Mouse (Mus musculus): ENCODE measurements around the gene Pomt2.

Pomt2 gene

DNA sequence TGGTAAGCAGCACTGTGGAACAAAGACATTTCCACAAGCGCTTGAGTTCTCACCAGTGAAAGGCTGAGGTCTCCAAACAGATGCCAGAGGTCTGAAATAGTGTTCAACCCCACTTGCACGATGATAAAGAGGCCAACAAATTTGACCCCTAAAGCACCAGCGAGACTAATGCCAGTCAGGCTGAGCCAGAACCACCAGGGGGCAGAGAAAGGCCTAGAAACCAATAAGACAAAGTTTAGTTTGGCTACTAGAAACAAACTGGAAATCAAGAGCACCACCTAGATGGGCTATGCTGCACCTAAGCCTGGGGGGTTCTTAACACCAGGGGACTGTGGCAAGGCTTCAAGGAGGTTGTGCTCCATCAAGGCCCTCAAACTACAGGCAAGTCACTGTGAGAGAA is 16.1 kb downstream of the Pomt2 start:
- in situ Hi-C loops (cut with MboI; ENCODE audit: unreplicated experiment in 2 of 2) = loop anchor here in 1 of 2 experiments (5.0 kb wide), 1 partner anchor 206 kb away; no protein-coding TSS in a partner anchor

DNA sequence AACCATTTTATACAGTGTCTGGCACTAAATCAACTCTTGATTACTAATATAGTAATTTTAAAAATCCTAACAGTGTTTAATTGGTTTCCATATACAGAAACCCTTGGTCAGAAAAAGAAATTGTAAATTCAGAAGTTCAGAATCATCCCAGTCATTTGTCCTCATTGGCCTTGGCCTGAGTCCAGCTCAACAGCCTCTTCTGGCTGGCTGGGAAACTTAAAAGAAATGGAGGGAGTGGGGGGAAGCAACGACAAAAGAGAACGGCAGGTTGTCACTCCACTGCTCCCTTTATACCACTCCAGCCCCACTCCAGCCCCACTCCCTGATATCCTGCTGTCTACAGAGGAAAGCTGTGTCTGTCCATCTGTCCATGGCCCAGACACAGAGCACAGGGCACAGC is 16.6 kb downstream of the Pomt2 start:
- in situ Hi-C loops (cut with MboI; ENCODE audit: unreplicated experiment in 2 of 2) = loop anchor here in 1 of 2 experiments (5.0 kb wide), 1 partner anchor 206 kb away; no protein-coding TSS in a partner anchor

DNA sequence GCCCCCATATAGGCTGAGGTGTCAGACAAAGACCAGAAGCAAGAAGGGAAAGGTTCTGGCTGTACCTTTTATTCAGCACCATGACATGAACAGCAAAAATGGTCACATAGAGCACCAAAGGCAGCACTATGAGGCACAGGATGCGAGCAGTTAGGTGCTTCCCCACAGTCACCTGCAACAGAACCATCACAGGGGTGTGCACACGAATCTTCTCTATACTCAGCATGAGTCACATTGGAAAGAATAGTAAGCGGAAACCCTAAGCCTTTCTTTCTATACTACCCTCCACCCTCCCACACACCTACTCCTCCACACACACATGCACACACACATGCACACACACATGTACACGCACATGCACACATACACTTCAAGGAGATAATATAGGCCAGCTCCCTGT is 17.5 kb downstream of the Pomt2 start:
- in situ Hi-C loops (cut with MboI; ENCODE audit: unreplicated experiment in 2 of 2) = loop anchor here in 1 of 2 experiments (5.0 kb wide), 1 partner anchor 207 kb away; no protein-coding TSS in a partner anchor

DNA sequence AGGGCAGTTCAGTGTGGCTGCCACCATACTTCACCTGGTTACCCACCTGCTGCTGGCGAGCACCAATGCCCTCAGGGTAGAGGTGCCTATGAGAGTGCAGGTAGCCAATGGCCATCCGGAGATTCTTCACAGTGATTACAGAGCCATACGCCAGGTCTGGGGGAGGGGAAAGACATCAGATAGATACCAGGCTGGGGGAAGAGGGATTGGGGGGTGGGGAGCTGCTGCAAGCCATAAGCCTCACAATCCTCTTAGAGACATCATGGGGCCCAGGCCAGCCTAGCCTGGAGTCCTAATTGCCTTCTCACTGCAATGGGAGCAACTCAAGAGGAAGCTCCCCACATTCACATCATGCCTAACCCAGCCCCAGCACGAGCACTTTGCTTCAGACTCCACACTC is 20.5 kb downstream of the Pomt2 start:
- in situ Hi-C loops (cut with MboI; ENCODE audit: unreplicated experiment in 2 of 2) = loop anchor here in 1 of 2 experiments (5.0 kb wide), 1 partner anchor 205 kb away; no protein-coding TSS in a partner anchor

DNA sequence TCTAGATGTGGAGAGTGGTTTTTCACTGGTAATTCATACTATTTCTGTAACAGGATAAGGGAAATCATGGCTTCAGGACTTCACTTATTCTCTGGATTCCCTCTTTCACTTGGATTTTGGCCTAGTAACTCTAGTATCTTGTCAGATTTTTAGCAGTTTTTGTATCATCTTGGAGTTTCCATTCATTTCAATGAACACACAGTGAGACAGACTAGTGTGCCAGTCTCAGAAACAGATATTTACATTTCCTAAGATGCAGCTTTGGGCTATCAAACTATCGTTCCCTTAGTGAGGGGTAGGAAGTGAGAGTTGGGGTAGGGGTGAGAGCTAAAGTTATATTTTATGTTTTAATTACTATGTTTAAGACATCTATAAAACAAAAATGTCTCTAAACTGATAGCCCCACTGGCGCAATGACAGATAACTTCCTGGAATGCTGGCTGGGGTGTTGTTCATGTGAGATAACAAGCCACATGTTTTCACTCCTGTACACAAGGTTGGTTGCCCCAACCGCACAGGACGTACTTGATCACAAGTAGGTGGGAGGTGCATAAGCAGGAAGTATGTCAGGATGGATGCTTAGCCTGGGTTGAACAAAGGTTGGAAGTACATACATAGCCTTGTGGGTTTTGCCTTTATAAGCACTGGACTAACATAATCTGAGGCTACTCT is 25.7 kb downstream of the Pomt2 start:
- in situ Hi-C loops (cut with MboI; ENCODE audit: unreplicated experiment in 2 of 2) = no loop called here

DNA sequence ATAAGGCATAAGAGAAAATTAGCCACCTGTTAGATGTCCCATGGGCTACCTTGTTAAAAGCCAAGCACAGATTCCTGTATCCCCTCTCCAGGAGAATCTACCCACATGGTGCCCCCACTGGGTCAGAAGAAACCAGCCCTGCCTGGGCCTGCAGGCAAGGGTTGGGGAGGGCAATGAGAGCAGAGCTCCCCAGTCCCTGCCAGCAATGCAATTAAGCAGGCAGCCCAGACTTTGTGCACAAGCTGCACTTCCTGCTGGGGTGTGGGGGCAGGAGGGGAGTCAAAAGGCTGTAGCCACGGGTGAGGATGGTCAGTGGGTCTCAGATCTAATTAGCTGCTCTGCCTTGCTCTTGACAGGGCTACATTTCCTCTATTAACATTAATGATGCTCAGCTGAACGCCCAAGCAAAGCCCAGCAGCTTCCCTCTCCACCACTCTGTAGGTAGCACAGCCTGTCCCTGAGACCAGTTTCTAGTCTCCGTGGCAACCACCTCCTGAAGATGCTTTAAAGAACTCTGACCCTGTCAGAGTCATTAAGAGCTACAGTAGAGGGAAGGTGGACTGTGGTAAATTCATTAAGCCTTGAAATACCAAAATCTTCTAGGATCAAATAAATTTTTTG is 40.3 kb downstream of the Pomt2 start:
- in situ Hi-C loops (cut with MboI; ENCODE audit: unreplicated experiment in 2 of 2) = no loop called here

DNA sequence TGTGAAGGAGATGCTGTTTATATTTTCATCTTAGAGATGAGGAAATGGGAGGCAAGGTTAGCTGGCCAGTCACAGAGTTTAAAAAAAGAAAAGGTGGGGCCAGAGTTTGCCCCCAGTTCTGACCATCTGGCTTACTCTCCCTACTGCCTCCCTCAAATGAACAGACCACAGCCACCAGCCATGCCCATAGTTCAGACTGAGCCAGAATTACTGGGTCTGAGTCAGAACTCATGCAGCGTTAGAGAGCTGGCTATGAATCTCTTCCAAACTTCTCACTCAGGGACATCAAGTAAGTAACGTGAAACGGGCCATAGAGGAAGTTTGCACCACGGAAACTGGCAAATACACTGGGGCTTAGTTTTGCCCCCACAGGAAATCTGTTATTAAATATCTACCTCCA is 43.0 kb downstream of the Pomt2 start:
- in situ Hi-C loops (cut with MboI; ENCODE audit: unreplicated experiment in 2 of 2) = no loop called here

DNA sequence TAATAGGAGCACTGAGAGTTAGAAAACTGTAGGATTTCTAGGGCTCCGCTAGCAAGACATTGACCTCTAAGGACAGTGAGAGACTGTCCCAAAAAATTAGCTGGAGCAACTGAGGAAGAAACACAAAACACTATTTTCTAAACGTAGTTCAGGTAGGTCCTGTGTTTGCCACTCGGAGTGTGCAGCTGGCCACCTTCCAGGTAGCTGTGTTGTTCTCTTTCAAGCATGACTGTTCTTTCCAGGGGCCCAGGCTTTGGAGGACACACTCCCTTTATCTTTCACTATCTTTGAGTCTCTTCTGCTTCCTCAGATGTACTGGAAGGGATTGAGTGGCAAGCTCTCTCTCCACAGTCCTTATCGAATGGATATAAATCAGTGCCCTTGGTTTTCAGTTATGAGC is 44.3 kb downstream of the Pomt2 start:
- in situ Hi-C loops (cut with MboI; ENCODE audit: unreplicated experiment in 2 of 2) = no loop called here

DNA sequence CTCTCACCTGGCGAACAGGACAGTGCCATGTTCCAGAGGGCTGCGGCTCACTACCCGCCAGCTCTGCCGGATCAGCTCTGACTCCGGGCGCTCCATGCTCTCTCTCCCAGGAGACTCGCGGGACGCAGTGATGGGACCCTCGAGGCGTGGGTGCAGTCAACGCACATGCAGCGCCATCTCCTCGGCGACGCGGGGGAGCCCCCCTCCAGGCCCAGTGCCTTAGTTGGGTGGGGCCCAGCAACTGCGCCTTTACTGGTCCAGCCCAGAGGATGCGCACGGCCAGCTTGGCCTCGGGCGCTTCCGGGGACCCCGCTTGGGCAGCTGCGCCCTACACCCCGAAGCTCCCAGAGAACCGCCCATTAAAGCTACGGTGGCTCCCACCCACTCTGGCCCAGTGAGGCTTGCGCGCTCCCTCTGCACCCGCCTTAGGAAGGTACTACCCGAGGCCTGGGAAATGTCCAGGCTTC is 45.6 kb downstream of the Pomt2 start, which contains the start of gene Ngb:
Gene Ngb (minus strand): TSS at position 375 of the 467 bp plus-strand sequence.
- in situ Hi-C loops (cut with MboI; ENCODE audit: unreplicated experiment in 2 of 2) = no loop called here

DNA sequence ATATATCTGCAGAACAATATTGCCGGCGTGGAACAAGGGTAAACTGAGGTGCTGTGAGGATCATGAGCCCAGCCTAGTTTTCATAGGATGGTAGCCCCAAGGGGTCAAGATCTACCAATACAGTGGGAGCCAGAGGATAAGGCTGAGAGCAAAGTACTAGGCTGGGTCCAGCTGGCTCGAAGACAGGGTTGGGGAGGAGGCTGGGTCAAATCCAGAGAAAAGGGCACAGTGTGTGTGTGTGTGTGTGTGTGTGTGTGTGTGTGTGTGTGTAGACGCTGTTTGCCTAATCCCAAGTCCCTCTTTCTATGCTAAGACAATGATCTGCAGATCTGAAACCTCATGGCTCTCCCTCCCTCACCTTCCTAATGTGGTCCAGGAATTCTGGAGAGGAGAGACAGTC is 47.4 kb downstream of the Pomt2 start:
- in situ Hi-C loops (cut with MboI; ENCODE audit: unreplicated experiment in 2 of 2) = no loop called here

DNA sequence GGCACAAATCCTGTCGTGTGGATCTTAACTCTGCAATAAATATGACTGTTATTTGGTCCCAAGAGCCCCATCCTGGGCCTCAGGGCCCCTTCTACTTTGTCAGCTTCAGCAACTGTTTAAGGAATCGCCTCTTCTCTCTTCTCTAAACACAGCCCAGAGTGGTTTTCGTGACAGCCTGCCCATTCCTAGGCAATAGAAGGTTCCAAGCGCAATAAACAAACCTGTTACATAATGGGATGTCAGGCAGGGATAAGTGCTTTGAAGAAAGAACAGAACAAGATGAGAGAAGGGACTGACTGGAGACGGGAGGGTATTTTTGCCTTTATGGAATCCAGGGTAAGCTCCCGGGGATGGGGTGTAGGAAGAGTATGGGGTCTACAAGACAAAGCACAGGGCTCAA is 54.1 kb downstream of the Pomt2 start:
- in situ Hi-C loops (cut with MboI; ENCODE audit: unreplicated experiment in 2 of 2) = no loop called here

DNA sequence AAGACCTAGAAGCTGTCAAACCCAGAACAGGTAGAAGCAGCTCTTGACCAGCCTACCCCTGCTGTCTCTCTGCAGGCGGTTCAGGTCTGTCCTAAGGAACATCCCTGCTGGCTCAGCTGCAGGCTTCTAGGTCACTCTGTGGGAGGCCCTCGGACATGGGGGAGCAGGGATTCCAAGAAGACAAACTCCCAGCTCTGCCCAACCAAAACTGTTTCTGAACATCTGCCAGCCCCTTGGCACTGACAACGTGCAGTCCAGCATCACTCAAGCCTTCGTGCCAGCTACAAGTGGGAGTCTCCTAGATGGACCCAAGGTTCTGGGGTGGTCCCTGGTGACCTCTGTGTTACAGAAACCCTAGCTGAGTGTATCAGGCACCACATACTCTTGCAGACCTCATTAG is 54.5 kb downstream of the Pomt2 start:
- in situ Hi-C loops (cut with MboI; ENCODE audit: unreplicated experiment in 2 of 2) = no loop called here

DNA sequence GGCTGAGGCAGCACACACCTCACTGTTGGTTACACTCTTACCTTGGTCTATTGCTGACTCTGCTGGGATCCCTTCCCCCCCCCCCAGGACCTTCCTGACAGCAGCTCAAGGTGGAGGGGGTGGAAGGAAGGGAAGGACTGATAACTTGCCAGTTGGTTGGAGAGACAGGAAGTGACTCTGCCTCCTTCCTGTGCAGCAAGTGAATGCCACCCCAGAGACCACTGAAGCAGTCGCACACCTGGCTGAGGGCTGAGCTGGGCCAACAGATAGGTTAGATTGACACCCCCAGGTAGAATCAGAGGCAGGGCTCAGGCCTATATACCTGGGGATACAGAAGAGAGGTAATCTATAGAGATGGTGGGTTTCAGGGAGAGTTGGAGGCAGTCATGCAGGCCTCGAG is 55.9 kb downstream of the Pomt2 start:
- in situ Hi-C loops (cut with MboI; ENCODE audit: unreplicated experiment in 2 of 2) = no loop called here

DNA sequence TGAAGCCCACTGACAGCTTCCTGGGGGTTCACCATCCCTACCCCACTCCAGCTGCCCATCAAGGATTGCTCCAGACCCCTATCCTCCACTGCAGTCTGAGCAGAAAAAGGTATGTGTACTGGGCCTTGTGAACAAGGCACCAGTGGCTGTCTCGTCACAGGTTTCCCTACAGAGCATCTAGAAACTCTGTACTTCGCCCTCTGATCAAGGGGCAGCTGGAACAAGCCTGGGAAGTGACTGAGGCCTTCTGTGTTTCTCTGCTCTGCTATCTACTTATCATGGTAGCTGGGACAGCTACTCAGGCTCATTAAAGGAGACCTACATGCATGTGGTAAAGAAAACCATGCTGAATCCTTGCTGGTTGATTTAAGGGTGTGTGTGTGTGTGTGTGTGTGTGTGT is 58.1 kb downstream of the Pomt2 start:
- in situ Hi-C loops (cut with MboI; ENCODE audit: unreplicated experiment in 2 of 2) = no loop called here

DNA sequence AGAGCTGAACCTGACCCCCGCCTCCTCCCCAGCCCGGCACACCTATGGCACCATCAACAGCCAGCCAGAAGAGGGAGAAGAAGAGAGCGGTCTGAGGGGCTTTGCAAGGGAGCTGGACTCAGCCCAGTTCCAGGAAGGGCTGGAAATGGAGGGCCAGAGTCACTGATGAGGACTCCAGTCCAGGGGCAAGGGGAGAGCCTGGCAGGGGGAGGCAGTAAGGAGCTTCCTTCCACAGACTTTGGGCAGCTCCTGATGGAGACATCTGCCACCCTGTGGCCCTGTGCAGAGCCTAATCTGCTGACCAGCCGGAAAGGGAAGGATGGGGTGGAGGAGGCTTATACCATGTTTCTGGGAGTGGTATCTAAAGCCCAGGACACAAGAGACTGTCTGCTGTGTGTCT is 58.5 kb downstream of the Pomt2 start:
- in situ Hi-C loops (cut with MboI; ENCODE audit: unreplicated experiment in 2 of 2) = no loop called here

DNA sequence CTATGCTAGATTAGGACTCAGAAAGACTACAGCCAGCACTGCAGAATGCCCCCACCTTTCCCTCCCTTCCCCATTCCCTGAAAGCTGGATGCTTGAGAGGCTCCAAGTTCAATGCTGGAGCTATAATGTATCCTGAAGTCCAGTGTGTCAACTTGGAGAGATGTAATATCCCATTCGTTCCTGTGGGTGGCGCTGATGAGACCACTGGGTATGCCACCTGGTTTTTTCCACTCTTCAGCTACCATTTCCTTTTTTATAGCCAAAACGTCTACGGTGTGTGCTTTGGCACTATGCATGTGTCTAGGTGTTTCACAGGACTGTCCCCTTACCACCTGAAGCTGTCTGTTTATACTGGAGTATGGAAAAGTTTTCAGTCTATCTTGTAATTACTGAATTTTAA is 59.4 kb downstream of the Pomt2 start:
- in situ Hi-C loops (cut with MboI; ENCODE audit: unreplicated experiment in 2 of 2) = no loop called here

DNA sequence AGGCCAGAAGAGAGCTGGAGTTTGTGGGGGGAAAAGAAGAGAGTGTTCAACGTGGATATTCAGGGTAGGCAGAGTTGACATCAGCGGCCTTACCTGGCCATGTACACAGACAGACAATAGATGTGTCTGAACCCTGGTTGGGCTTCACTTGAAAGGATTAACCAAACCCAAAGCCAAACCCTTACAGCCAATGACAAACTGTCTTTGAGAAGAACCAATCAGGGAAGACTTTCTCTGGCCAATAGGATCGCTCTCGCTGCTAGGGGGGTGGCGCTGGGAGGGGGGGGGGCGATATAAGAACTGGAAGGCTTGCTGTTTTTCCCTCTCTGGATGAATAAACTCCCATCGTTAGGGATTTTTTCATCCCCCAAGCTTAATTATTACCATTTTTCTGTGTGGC is 60.5 kb downstream of the Pomt2 start:
- in situ Hi-C loops (cut with MboI; ENCODE audit: unreplicated experiment in 2 of 2) = no loop called here

DNA sequence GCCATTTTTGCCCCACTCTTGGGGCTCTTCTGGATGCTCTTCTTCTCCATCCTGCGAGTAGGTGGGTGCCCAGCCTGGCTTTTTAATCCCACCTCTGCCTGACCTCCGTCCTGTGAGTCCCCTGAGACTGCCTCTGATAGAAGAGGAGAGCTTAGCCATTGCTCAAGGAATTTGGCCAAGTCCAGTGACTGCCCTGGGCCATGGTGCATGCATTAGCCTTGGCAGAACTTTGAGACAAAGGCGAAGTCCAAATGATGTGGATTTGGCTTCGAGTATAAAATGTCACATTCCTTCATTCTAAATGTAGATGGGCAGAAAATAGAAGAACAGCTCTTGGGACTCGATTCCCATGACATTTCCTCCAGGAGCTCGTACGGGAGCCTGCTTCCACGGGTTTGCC is 65.0 kb downstream of the Pomt2 start:
- in situ Hi-C loops (cut with MboI; ENCODE audit: unreplicated experiment in 2 of 2) = no loop called here

DNA sequence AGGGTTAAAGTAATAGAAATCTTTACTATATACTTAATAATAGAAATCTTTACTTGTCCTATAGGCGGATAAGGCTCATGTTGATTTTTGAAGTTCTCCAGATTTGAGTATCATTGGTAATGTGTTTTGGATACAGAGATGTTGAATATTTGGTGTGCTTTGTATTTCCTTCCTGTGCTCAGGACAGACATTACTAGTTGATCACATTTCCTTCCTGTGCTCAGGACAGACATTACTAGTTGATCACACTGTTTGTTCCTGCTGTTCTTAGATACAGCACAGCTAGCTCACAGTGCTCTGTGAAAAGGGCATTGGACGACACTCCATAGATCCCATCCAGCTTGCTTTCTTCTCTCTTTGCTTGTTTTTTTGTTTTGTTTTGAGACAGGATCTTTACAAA is 71.2 kb downstream of the Pomt2 start:
- in situ Hi-C loops (cut with MboI; ENCODE audit: unreplicated experiment in 2 of 2) = no loop called here

DNA sequence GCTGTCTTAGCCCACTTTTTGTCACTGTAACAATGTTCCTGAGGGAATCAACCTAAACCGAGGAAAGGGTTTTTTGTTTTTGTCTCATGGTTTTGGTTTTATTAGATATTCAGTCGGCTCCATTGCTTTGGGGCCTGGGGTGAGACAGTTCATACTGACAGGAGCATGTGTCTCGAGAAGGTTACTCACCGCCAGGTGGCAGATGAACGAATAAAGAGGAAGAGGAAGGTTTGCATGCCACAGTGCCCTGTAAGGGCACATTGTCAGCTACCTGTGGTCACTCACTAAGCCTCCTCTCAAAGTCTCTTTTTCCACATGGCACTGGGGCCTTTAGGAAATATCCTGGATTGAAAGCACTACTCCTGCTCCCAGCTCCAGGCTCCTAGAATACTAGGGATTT is 77.2 kb downstream of the Pomt2 start:
- in situ Hi-C loops (cut with MboI; ENCODE audit: unreplicated experiment in 2 of 2) = no loop called here

DNA sequence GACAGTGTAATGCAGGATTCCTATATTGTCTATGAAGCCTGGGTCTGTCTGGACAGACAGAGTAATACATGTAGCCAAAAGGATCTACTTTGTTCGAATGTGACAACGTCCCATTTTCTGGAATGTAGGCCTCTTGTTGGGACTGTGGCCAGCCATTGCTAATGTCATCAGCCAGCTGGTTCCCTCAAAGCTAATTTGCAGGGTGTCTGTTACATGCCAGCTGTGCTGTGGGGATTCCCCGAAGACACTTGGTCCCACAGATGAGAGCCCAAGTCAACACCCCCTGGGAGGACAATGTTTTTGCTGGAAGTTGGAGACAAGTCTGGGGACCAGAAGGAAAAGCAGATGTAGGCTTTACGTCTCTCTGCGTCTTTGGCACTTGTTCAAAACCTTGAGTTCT is 81.3 kb downstream of the Pomt2 start:
- in situ Hi-C loops (cut with MboI; ENCODE audit: unreplicated experiment in 2 of 2) = no loop called here

DNA sequence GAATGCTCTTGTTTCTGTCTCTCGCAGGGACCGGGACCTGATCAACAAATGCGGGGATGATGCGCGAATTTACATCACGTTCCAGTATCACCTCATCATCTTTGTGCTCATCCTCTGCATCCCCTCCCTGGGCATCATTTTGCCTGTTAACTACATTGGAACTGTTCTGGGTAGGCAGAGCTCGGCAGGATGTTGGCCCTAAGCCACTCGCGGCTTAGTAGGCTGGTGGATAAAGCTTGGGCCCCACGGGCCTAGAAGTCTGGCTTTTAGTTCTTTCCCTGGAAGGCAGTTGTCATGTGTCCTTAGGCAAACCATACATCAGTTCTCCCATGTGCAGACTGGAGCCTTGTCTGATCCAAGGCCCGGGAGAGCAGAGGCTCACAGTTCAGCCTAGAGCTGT is 82.3 kb downstream of the Pomt2 start:
- in situ Hi-C loops (cut with MboI; ENCODE audit: unreplicated experiment in 2 of 2) = no loop called here

All from v-Abl transformed pro-B cells (cell line).